Mouse (Mus musculus): ENCODE data around the gene Saysd1. TPM values are rescaled to one million over a fixed set of nuclear protein-coding genes. Genes with fewer than 3 reads are reported as not detected.
A peak's percentile ranks its signal among the peaks of the same experiment; 100 is the strongest.

The Saysd1 gene
- polyA plus RNA-seq, 1 experiment from 2014 or later, result 12.2 TPM

DNA sequence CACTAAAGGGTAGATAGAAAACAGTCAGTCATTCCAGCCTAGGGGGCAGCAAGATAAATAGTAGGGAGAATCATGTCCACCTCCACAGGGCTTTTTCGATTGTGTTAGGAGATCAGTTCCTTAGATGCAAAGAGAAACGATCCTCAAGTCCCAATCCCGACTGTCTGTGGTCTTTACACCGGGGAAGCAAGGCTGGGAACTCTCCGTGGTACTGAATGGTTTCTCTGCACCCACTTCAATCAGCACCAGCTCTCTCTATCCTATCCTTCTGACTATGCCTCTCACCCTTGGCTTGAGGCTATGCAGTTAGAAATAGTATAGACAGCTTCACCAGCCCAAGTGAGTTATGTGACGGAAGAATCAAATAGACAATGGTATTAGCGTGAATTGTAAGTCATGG is 44.8 kb downstream of the Saysd1 start:
- peak; percentile 38 for DNase-seq (ENCODE audit: low spot score)
- Histone ChIP-seq H3K9me3 (no peaks in the 10 kb centered on the region), H3K4me1 (replicated peaks) (no peaks in the 10 kb centered on the region), H3K4me3 (no peak overlapping the region), H3K36me3 (no peaks in the 10 kb centered on the region), H3K27me3 (ENCODE audit: insufficient read depth, poor library complexity, severe bottlenecking) (no peaks in the 10 kb centered on the region), H3K27ac (no peak overlapping the region)
- 26% methylated on average over 7 of the region's 7 CpGs for WGBS

DNA sequence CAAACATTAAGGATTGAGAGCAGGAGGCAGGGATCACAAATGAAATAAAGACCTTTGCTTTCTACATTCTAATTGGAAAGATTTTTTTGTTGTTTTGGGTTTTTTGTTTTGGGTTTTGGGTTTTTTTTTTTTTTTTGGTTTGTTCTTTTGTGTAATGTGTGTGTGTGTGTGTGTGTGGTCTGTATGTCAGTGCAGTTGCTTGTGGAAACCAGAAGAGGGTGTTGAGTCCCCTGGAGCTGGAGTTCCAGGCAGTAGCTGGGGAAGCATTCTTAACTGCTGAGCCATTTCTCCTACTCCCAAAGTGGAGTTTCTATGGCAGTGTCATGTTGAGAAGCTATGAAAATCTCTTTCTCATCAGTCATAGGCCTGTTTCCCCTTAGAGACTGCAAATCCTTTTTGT is 54.0 kb downstream of the Saysd1 start:
- no peaks in the 10 kb centered on the region for H3K9me3 ChIP-seq
- H3K27me3 ChIP-seq (ENCODE audit: insufficient read depth, poor library complexity, severe bottlenecking), result peaks cover 4% of the 10 kb centered on the region; the same call in 1 of the 2 replicates
- peaks cover 29% of the 10 kb centered on the region for H3K4me1 ChIP-seq (replicated peaks)
- DNase-seq (ENCODE audit: low spot score), result no peak
- H3K4me3 ChIP-seq, result no peak overlapping the region
- no peak overlapping the region for H3K27ac ChIP-seq
- H3K36me3 ChIP-seq, result 0 out of 2 replicates have a peak, but pooled peaks cover 3% of the 10 kb centered on the region

- DNase-seq (ENCODE audit: low spot score), result peak; percentile 93
- Histone ChIP-seq H3K27me3 (ENCODE audit: insufficient read depth, poor library complexity, severe bottlenecking) (peaks cover 4% of the 10 kb centered on the region; the same call in 1 of the 2 replicates), H3K4me3 (peak overlapping the region; percentile 65), H3K4me1 (replicated peaks) (peaks cover 29% of the 10 kb centered on the region), H3K9me3 (no peaks in the 10 kb centered on the region), H3K27ac (peak overlapping the region; percentile 96), H3K36me3 (0 out of 2 replicates have a peak, but pooled peaks cover 3% of the 10 kb centered on the region)
- WGBS, result 2% methylated on average over 56 of the region's 56 CpGs
Measured at GRCm38 (mm10) chr14:20082536-20083325, 55.6 kb downstream of the Saysd1 start.

GRCm38 (mm10) chr14:20081937-20082533 is 56.3 kb downstream of the Saysd1 start:
- peak overlapping the region; percentile 65 for H3K4me3 ChIP-seq
- WGBS, result 78% methylated on average over 5 of the region's 5 CpGs
- DNase-seq (ENCODE audit: low spot score), result no peak
- peaks cover 29% of the 10 kb centered on the region for H3K4me1 ChIP-seq (replicated peaks)
- 0 out of 2 replicates have a peak, but pooled peaks cover 3% of the 10 kb centered on the region for H3K36me3 ChIP-seq
- H3K27me3 ChIP-seq (ENCODE audit: insufficient read depth, poor library complexity, severe bottlenecking), result peaks cover 4% of the 10 kb centered on the region; the same call in 1 of the 2 replicates
- peak overlapping the region; percentile 96 for H3K27ac ChIP-seq
- no peaks in the 10 kb centered on the region for H3K9me3 ChIP-seq

DNA sequence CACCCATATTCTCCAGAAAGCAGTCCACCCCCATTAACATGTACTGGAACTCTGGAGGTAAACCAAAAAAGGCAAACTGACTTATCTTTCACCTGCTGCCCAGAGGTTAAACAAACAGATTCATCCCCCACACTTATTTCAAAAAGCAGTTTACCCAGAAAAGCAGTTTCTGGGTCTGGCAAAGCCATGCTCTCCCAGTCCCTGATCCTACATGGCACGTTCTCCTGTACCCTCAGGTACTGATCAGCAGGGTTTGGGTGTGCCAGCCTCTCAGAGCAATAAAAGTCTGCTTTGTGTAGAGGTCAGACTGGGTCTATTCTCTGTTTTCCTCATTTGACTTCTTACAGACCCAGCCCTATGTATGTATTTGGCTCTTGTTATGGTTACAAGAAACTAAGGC is 57.2 kb downstream of the Saysd1 start:
- WGBS, result 82% methylated on average over 1 of the region's 1 CpGs
- Histone ChIP-seq H3K27ac (no peak overlapping the region), H3K36me3 (0 out of 2 replicates have a peak, but pooled peaks cover 3% of the 10 kb centered on the region), H3K4me3 (no peak overlapping the region), H3K9me3 (no peaks in the 10 kb centered on the region), H3K4me1 (replicated peaks) (peaks cover 29% of the 10 kb centered on the region), H3K27me3 (ENCODE audit: insufficient read depth, poor library complexity, severe bottlenecking) (peaks cover 4% of the 10 kb centered on the region; the same call in 1 of the 2 replicates)
- no peak for DNase-seq (ENCODE audit: low spot score)

DNA sequence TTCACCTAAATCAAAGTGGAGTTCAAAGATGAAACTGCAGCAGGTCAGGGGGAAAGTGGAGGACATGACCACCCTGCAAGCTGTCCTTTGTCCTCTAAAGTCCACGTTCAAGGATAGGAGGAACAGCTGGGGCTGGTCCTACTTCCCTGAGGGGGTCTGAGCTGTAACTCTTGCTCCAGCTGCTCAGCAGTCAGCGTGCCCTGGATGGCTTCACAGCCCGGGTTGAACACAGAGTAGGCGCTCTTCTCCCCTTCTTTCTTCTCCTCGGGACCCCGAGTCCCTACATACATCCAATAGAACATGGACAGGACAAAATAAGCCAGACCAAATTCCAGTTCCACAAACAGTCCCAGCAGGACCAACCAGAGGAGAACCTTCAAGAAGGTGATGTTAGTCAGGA is 61.2 kb downstream of the Saysd1 start:
- H3K27ac ChIP-seq, result no peak overlapping the region
- no peaks in the 10 kb centered on the region for H3K9me3 ChIP-seq
- H3K4me1 ChIP-seq (replicated peaks), result peaks cover 14% of the 10 kb centered on the region
- H3K36me3 ChIP-seq, result 0 out of 2 replicates have a peak, but pooled peaks cover 3% of the 10 kb centered on the region
- H3K4me3 ChIP-seq, result no peak overlapping the region
- WGBS, result 83% methylated on average over 6 of the region's 6 CpGs
- H3K27me3 ChIP-seq (ENCODE audit: insufficient read depth, poor library complexity, severe bottlenecking), result no peaks in the 10 kb centered on the region
- DNase-seq (ENCODE audit: low spot score), result no peak

GRCm38 (mm10) chr14:20075544-20075943 is 62.8 kb downstream of the Saysd1 start:
- H3K36me3 ChIP-seq, result 0 out of 2 replicates have a peak, but pooled peaks cover 3% of the 10 kb centered on the region
- no peak overlapping the region for H3K4me3 ChIP-seq
- no peak for DNase-seq (ENCODE audit: low spot score)
- no peaks in the 10 kb centered on the region for H3K4me1 ChIP-seq (replicated peaks)
- 92% methylated on average over 7 of the region's 7 CpGs for WGBS
- H3K9me3 ChIP-seq, result no peaks in the 10 kb centered on the region
- no peak overlapping the region for H3K27ac ChIP-seq
- no peaks in the 10 kb centered on the region for H3K27me3 ChIP-seq (ENCODE audit: insufficient read depth, poor library complexity, severe bottlenecking)

GRCm38 (mm10) chr14:20074759-20075158 is 63.6 kb downstream of the Saysd1 start:
- no peak for DNase-seq (ENCODE audit: low spot score)
- Histone ChIP-seq H3K4me1 (replicated peaks) (no peaks in the 10 kb centered on the region), H3K9me3 (no peaks in the 10 kb centered on the region), H3K27me3 (ENCODE audit: insufficient read depth, poor library complexity, severe bottlenecking) (no peaks in the 10 kb centered on the region), H3K36me3 (no peaks in the 10 kb centered on the region), H3K27ac (no peak overlapping the region), H3K4me3 (no peak overlapping the region)
- 60% methylated on average over 1 of the region's 1 CpGs for WGBS

- Histone ChIP-seq H3K36me3 (no peaks in the 10 kb centered on the region), H3K27ac (no peak overlapping the region)
- DNase-seq (ENCODE audit: low spot score), result no peak
Measured at GRCm38 (mm10) chr14:20070629-20071028, 67.7 kb downstream of the Saysd1 start.

DNA sequence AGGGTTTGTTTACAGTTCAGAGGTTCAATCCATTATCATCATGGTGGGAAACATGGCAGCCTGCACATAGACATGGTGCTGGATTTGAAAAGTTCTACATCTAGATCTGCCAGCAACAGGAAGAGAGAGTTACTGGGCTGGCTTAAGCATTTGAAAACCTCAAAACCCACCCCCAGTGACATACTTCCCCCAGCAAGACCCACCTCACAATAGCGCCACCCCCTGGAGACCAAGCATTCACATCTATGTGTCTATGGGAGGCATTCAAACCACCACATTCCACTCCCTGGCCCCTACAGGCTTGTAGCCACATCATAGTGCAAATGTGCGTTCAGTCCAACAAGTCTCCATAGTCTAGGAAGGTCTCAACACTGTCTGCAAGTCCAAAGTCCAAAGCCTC is 70.0 kb downstream of the Saysd1 start:
- Histone ChIP-seq H3K9me3 (no peaks in the 10 kb centered on the region), H3K27ac (no peak overlapping the region), H3K4me1 (replicated peaks) (peaks cover 5% of the 10 kb centered on the region; the same call in 1 of the 2 replicates), H3K4me3 (no peak overlapping the region), H3K36me3 (no peaks in the 10 kb centered on the region), H3K27me3 (ENCODE audit: insufficient read depth, poor library complexity, severe bottlenecking) (no peaks in the 10 kb centered on the region)
- 86% methylated on average over 2 of the region's 2 CpGs for WGBS
- no peak for DNase-seq (ENCODE audit: low spot score)

More at GRCm38 (mm10) chr14:20070629-20071028, 67.7 kb downstream of the Saysd1 start:
- Histone ChIP-seq H3K4me1 (replicated peaks) (peaks cover 5% of the 10 kb centered on the region; the same call in 1 of the 2 replicates), H3K9me3 (no peaks in the 10 kb centered on the region), H3K4me3 (no peak overlapping the region), H3K27me3 (ENCODE audit: insufficient read depth, poor library complexity, severe bottlenecking) (no peaks in the 10 kb centered on the region)

GRCm38 (mm10) chr14:20067293-20068074 is 70.8 kb downstream of the Saysd1 start:
- no peaks in the 10 kb centered on the region for H3K36me3 ChIP-seq
- DNase-seq (ENCODE audit: low spot score), result peak; percentile 73
- no peaks in the 10 kb centered on the region for H3K9me3 ChIP-seq
- WGBS, result 43% methylated on average over 18 of the region's 18 CpGs
- H3K4me1 ChIP-seq (replicated peaks), result peaks cover 5% of the 10 kb centered on the region; the same call in 1 of the 2 replicates
- H3K27me3 ChIP-seq (ENCODE audit: insufficient read depth, poor library complexity, severe bottlenecking), result no peaks in the 10 kb centered on the region
- H3K27ac ChIP-seq, result peak overlapping the region; percentile 71
- H3K4me3 ChIP-seq, result no peak overlapping the region

DNA sequence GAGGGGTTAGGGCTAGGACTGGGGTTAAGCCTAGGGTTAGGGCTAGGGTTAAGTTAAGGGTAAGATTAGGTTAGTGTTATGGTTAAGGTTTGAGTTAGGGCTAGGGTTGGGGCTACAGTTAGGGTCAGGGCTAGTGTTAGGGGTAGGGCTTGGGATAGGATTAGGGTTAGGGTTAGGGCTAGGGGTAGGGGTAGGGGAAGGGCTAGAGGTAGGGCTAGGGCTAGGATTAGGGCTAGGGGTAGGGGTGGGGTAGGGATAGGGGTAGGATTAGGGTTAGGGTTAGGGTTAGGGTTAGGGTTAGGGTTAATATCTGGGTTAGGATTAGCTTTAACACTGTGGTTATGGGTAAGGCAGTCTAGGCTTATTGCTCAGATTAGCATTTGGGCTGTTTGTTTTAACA is 73.6 kb downstream of the Saysd1 start:
- peaks cover 5% of the 10 kb centered on the region; the same call in 1 of the 2 replicates for H3K4me1 ChIP-seq (replicated peaks)
- no peak for DNase-seq (ENCODE audit: low spot score)
- H3K36me3 ChIP-seq, result no peaks in the 10 kb centered on the region
- no peak overlapping the region for H3K27ac ChIP-seq
- H3K9me3 ChIP-seq, result no peaks in the 10 kb centered on the region
- no peaks in the 10 kb centered on the region for H3K27me3 ChIP-seq (ENCODE audit: insufficient read depth, poor library complexity, severe bottlenecking)
- no peak overlapping the region for H3K4me3 ChIP-seq

All from hindbrain, embryonic 10.5 days (tissue).